Mouse (Mus musculus) ES-E14 (cell line): ENCODE measurements around the gene Litaf. TPM values are rescaled to one million over a fixed set of nuclear protein-coding genes. Genes with fewer than 3 reads are reported as not detected.
"Not testable (repeated sequence)": the region's sequence is repeated elsewhere in the genome, so short reads cannot be mapped to it uniquely, and the experiment has no call there.

ENCODE experiments used
- DNase-seq: peaks from one replicate; pipeline ENCODE4 v3.0.0-alpha.2; 2013; ENCODE audit warnings: low read depth, low spot score
- H3K27ac ChIP-seq: 2 replicates; pipeline ENCODE4 v1.5.1; 2012; ENCODE audit warnings: low read depth, mild to moderate bottlenecking, low read length, moderate library complexity, mixed read lengths; ENCODE audit not compliant: poor library complexity, insufficient read depth, severe bottlenecking
- H3K36me3 ChIP-seq: 2 replicates; pipeline ENCODE4 v1.6.1; 2012; ENCODE audit warnings: mild to moderate bottlenecking, low read length, moderate library complexity, mixed read lengths; ENCODE audit not compliant: control insufficient read depth, poor library complexity, insufficient read depth, severe bottlenecking
- H3K4me1 ChIP-seq, 2 experiments: fragments of 150-350 bp in 1 of 2; sonication (generic) in 1 of 2; 2 replicates each; pipeline ENCODE4 v1.6.1; 2012; ENCODE audit warnings: low read length in 2 of 2, mild to moderate bottlenecking in 1 of 2, mixed read lengths in 1 of 2; ENCODE audit not compliant: control insufficient read depth in 2 of 2, insufficient read depth in 2 of 2, poor library complexity in 1 of 2
- H3K4me3 ChIP-seq, 2 experiments: fragments of 150-350 bp in 1 of 2; sonication (generic) in 1 of 2; 2 replicates each; pipeline ENCODE4 v1.5.1; 2012; ENCODE audit warnings: low read length in 2 of 2, low read depth in 1 of 2, mild to moderate bottlenecking in 1 of 2, mixed read lengths in 1 of 2; ENCODE audit not compliant: insufficient read depth in 1 of 2, poor library complexity in 1 of 2, severe bottlenecking in 1 of 2
- H3K9ac ChIP-seq: 2 replicates; pipeline ENCODE4 v1.6.1; 2012; ENCODE audit warnings: low read depth, mild to moderate bottlenecking, low read length, mixed read lengths; ENCODE audit not compliant: poor library complexity, insufficient read depth, severe bottlenecking
- H3K9me3 ChIP-seq: fragments of 150-350 bp; sonication (generic); 2 replicates; pipeline ENCODE4 v1.6.1; 2012; ENCODE audit warnings: low read depth, mild to moderate bottlenecking, low read length; ENCODE audit not compliant: control insufficient read depth, insufficient read depth
- CHD2 ChIP-seq: IDR thresholded peaks from 2 replicates; pipeline ENCODE4 v1.6.1; 2014; ENCODE audit warnings: mild to moderate bottlenecking, low read depth, low read length, inconsistent platforms
- HCFC1 ChIP-seq: IDR thresholded peaks from 2 replicates; pipeline ENCODE4 v1.6.1; 2012; ENCODE audit warnings: low read length, inconsistent platforms, borderline replicate concordance; ENCODE audit not compliant: insufficient read depth
- MAFK ChIP-seq: IDR thresholded peaks from 2 replicates; pipeline ENCODE4 v1.6.1; 2014; ENCODE audit warnings: mild to moderate bottlenecking, low read depth, low read length, inconsistent platforms; ENCODE audit not compliant: insufficient read depth
- ZC3H11A ChIP-seq: IDR thresholded peaks from 2 replicates; pipeline ENCODE4 v1.6.1; 2012; ENCODE audit warnings: low read depth, mild to moderate bottlenecking, inconsistent platforms, low read length, borderline replicate concordance
- ZNF384 ChIP-seq: IDR thresholded peaks from 2 replicates; pipeline ENCODE4 v1.6.1; 2012; ENCODE audit warnings: low read depth, low read length, inconsistent platforms
- in situ Hi-C, 2 experiments: fragments of 600-800 bp; cut with MboI; formaldehyde crosslinking; loops; one replicate each; pipeline ENCODE4 v1.15.1; 2025; ENCODE audit warnings: low sequenced_read_pairs in 2 of 2, inconsistent platforms in 1 of 2; ENCODE audit not compliant: unreplicated experiment in 2 of 2
- total RNA-seq: library from RNA; depleted of rRNA; stranded (reverse); fragments of 300-350 nt; gene quantifications from 2 replicates; pipeline ENCODE4 v1.2.3, GENCODE M21; 2012

Litaf gene
- total RNA-seq, 1 experiment: 25.9 TPM

DNA sequence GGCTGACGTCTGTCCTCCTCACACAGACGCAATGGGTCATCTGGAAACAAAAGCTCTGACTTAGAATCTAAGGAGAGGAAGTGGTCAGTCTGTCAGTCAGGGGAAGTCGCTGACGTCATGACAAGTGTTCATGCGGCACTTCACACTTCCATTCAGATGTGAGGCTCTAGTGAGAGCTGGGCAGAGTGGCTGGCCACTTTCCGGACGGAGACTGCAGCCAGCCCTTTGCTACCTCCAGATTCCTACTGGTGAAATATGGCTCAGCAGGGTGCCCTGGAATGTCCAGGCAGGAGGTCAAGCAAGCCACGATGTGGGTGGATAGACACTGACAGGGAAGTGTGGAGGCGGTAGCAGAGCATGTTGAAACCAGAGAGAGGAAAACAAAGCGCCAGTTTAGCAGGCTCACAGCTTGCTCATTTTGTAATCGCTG, 89.7 kb downstream of the Litaf start:
- no peak overlapping the region for H3K4me3 ChIP-seq
- no peaks in the 10 kb centered on the region; a peak in 1 of 4 replicates for H3K4me1 ChIP-seq
- no peaks in the 10 kb centered on the region for H3K9me3 ChIP-seq
- in situ Hi-C loops: no loop called here
- no peak for DNase-seq
- H3K36me3 ChIP-seq: peaks cover 19% of the 10 kb centered on the region; the same call in 1 of the 2 replicates
- H3K9ac ChIP-seq: no peak overlapping the region
- TF ChIP-seq ZNF384 (no peak), MAFK (no peak), HCFC1 (no peak), CHD2 (no peak), ZC3H11A (no peak)
- H3K27ac ChIP-seq: no peak overlapping the region

DNA sequence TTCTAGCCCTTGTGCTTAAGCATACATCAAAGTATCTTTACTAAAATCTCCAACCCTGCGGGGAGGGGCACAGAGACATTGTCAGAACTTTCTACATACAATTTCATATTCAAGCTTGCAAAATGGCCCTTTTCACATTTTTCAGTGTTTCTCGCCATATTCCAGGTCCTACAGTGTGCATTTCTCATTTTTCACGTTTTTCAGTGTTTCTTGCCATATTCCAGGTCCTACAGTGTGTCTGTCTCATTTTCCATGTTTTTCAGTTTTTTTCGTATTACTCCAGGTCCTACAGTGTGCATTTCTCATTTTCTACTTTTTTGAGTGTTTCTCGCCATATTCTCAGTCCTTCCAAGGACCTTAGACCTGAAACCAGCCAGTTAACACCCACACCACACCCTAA, 91.0 kb downstream of the Litaf start:
- Histone ChIP-seq H3K9me3 (no peaks in the 10 kb centered on the region), H3K4me3 (no peak overlapping the region), H3K4me1 (no peaks in the 10 kb centered on the region; a peak in 1 of 4 replicates), H3K9ac (no peak overlapping the region), H3K36me3 (peaks cover 19% of the 10 kb centered on the region; the same call in 1 of the 2 replicates), H3K27ac (no peak overlapping the region)
- no peak for TF ChIP-seq HCFC1
- TF ChIP-seq CHD2: no peak
- TF ChIP-seq MAFK: no peak
- no peak for TF ChIP-seq ZC3H11A
- TF ChIP-seq ZNF384: no peak
- DNase-seq: no peak
- in situ Hi-C loops: no loop called here

DNA sequence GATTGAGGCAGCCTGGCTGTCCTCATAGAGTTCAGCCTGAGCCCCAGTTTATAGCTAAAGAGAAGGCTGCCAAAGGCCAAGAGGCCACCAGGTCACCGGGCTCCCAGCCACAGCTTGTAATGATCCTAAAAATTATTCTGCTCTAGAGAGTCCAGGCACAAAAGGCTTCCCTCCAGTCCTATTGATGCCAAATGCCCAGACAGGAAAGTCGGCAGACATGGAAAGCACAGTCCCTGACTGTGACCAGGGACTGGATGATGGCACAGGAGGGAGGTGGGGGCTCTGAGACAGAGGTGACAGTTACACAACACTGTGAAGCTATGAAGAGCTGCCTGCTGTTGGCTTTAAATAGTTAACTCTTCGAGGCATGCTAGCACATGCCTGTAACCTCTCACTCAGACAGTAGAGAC, 91.9 kb downstream of the Litaf start:
- in situ Hi-C loops: no loop called here
- H3K4me1 ChIP-seq: no peaks in the 10 kb centered on the region; a peak in 1 of 4 replicates

DNA sequence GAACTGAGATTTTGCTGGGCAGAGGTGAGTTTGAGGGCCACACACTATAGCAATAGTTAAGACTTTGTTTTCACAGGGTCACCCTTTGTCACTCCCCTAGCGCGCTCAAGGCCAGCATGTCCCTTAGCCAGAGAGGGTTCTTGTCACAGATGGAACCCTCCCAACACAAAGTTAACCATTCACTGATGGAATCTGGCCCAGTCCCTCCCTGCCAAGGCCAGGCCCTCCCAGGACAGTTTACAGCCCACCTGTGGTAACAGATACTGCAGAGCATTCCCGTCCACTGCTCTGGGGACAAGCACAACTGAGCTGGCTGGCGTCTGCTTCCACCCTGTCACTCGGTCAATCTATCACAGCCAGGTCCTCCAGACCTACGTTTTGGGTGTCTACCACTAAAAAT, 93.7 kb downstream of the Litaf start:
- H3K4me3 ChIP-seq: no peak overlapping the region
- H3K36me3 ChIP-seq: peaks cover 14% of the 10 kb centered on the region; the same call in 1 of the 2 replicates
- in situ Hi-C loops: no loop called here
- no peak overlapping the region for H3K9ac ChIP-seq
- no peaks in the 10 kb centered on the region for H3K9me3 ChIP-seq
- H3K27ac ChIP-seq: no peak overlapping the region
- DNase-seq: no peak
- TF ChIP-seq HCFC1 (no peak), ZNF384 (no peak), MAFK (no peak), ZC3H11A (no peak), CHD2 (no peak)
- peaks cover 0 to 2% of the 10 kb centered on the region in 2 experiments; a peak in 1 of 4 replicates for H3K4me1 ChIP-seq

More for the DNA sequence above, 91.9 kb downstream of the Litaf start:
- H3K9ac ChIP-seq: no peak overlapping the region
- DNase-seq: no peak
- H3K27ac ChIP-seq: no peak overlapping the region
- no peak for TF ChIP-seq HCFC1
- TF ChIP-seq MAFK: no peak
- no peak for TF ChIP-seq ZC3H11A
- no peak for TF ChIP-seq ZNF384
- TF ChIP-seq CHD2: no peak
- no peak overlapping the region for H3K4me3 ChIP-seq
- no peaks in the 10 kb centered on the region for H3K9me3 ChIP-seq
- H3K36me3 ChIP-seq: peaks cover 19% of the 10 kb centered on the region; the same call in 1 of the 2 replicates

DNA sequence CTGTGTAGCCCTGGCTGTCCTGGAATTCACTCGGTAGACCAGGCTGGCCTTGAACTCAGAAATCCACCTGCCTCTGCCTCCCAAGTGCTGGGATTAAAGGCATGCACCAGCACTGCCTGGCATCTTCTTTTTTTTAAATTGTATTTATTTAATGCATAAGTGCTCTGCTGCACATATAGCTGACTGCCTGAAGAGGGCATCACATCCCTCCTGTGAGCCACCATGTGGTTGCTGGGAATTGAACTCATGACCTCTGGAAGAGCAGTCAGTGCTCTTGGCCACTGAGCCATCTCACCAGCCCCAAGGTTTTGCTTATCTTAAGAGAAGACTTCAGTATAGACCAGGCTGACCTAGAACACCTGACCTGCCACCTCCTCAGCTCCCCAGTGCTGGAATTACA, 96.0 kb downstream of the Litaf start:
- H3K9me3 ChIP-seq, in situ Hi-C loops, DNase-seq, H3K9ac ChIP-seq, H3K4me3 ChIP-seq, H3K27ac ChIP-seq, H3K4me1 ChIP-seq: not testable (repeated sequence)
- H3K36me3 ChIP-seq: peaks cover 12% of the 10 kb centered on the region; the same call in 1 of the 2 replicates
